Mouse (Mus musculus) lung, postnatal 0 days (tissue): ENCODE measurements around the gene Muc20.

ENCODE experiments used
- CTCF ChIP-seq: IDR thresholded peaks from 2 replicates; pipeline ENCODE4 v1.5.1; 2016; ENCODE audit warnings: antibody characterized with exemption, mild to moderate bottlenecking
- EP300 ChIP-seq: IDR thresholded peaks from 2 replicates; pipeline ENCODE4 v1.6.1; 2016; ENCODE audit warnings: antibody characterized with exemption, mild to moderate bottlenecking, control low read depth

DNA sequence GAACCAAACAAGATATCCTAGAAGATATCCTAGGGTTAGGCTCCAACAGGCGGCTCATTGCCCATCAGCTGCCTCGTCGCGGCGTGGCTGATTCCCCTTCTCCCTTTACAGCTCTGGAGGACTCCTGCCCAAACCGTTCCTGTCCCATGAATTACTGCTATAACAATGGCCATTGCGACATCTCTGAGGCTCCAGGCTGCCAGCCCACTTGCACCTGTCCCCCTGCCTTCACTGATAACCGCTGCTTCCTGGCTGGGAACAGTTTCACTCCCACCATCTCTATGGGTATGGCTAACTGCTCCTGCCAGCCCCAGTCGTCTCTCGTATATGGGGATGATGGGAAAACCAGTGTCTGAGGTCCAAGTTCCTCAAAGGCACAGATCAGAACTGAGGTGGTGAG, 20.6 kb downstream of the Muc20 start:
- TF ChIP-seq EP300 (no peak), CTCF (no peak)
